In the genomic region with DNA sequence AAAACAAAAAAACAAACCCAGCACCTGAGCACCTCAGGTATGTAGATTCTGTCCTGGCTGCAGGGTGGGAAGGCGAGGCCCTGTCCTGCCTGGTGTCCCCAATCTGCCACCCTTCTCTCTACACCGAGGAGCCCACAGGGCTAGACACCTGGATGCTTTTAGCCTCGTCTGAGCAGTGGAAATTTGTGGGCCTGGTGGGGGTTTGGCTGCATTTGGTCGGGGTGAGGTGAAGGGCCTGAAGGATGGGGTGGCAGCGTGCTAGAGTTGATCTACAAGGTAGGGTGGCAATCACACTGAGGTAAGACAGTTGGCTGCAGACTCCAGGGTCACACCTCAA, we compare ENCODE assay signal across 13 mouse cellular contexts.
DNase-seq lines count a peak whose midpoint lies in the region; ATAC-seq and TF ChIP-seq lines count a peak whose summit lies in the region.
"Had no signal": no experiment of that assay in that cellular context is flagged by ENCODE, and none has a peak within 500 bp of the region (broad histone marks: within the 10 kb centered on the region; RNA-seq: fewer than 3 reads in every experiment).

No protein-coding gene starts in this region.

- DNase-seq in hindbrain, embryonic 11.5 days (ENCODE audit: low spot score): no peak
- DNase-seq in MEL (ENCODE audit: low read depth, low spot score): no peak
- DNase-seq in liver, embryonic 11.5 days (ENCODE audit: low spot score): no peak
- DNase-seq in cerebellum, postnatal 14 days: no peak
- no peak for DNase-seq in layer of hippocampus, adult 11-12 months (ENCODE audit: low spot score)
- no peak for DNase-seq in adrenal gland, adult (ENCODE audit: inconsistent age in 2 of 2, low spot score in 1 of 2)
- DNase-seq: cerebellum, postnatal 10 days; kidney, adult 11 months; layer of hippocampus, adult 9-11 months had no signal

- TF ChIP-seq POLR2A in MEL (IDR thresholded peaks at IDR 0.05; ENCODE audit: control insufficient read depth in 1 of 2, insufficient read depth in 1 of 2, low read depth in 1 of 2, low read length in 2 of 2, poor library complexity in 1 of 2): no peak

- H3K9ac ChIP-seq in hindbrain, embryonic 11.5 days (ENCODE audit: low read depth, low read length): no peak overlapping the region
- no peak overlapping the region for H3K9ac ChIP-seq in hindbrain, embryonic 16.5 days (ENCODE audit: low read depth, low read length)
- peak overlapping the region; percentile 63 for H3K9ac ChIP-seq in MEL (ENCODE audit: control insufficient read depth, low read depth, low read length, poor library complexity, severe bottlenecking)
- no peak overlapping the region; the same call in 1 of the 2 replicates for H3K9ac ChIP-seq in liver, embryonic 11.5 days (ENCODE audit: low read depth, low read length)
- H3K9ac ChIP-seq: midbrain, embryonic 12.5 days; neural tube, embryonic 12.5 days had no signal

- TF ChIP-seq CTCF in MEL (IDR thresholded peaks at IDR 0.05 in 2 of 3, conservative IDR thresholded peaks at IDR 0.05 in 1 of 3; ENCODE audit: control insufficient read depth in 1 of 3, insufficient read depth in 1 of 3, low read depth in 2 of 3, low read length in 3 of 3, poor library complexity in 1 of 3, severe bottlenecking in 1 of 3): no peak

- no peak overlapping the region for H3K4me3 ChIP-seq in hindbrain, embryonic 11.5 days (ENCODE audit: low read depth, low read length)
- H3K4me3 ChIP-seq in hindbrain, embryonic 16.5 days (ENCODE audit: low read length): no peak overlapping the region
- no peak overlapping the region; a peak in 1 of 4 replicates for H3K4me3 ChIP-seq in MEL (ENCODE audit: control insufficient read depth in 1 of 2, insufficient read depth in 1 of 2, low read depth in 2 of 2, low read length in 2 of 2)
- H3K4me3 ChIP-seq in liver, embryonic 11.5 days (ENCODE audit: low read depth, low read length): no peak overlapping the region
- H3K4me3 ChIP-seq: midbrain, embryonic 12.5 days; neural tube, embryonic 12.5 days had no signal

- no peaks in the 10 kb centered on the region for H3K9me3 ChIP-seq in hindbrain, embryonic 11.5 days (ENCODE audit: control insufficient read depth, low read length)
- H3K9me3 ChIP-seq in hindbrain, embryonic 16.5 days (ENCODE audit: control insufficient read depth, low read length): no peaks in the 10 kb centered on the region
- no peaks in the 10 kb centered on the region for H3K9me3 ChIP-seq in MEL (replicated peaks; ENCODE audit: insufficient read depth, low read length)
- H3K9me3 ChIP-seq in liver, embryonic 11.5 days (ENCODE audit: control insufficient read depth, low read length): no peaks in the 10 kb centered on the region
- H3K9me3 ChIP-seq: midbrain, embryonic 12.5 days; neural tube, embryonic 12.5 days had no signal

- H3K4me2 ChIP-seq in hindbrain, embryonic 11.5 days (replicated peaks; ENCODE audit: low read depth, low read length): no peak overlapping the region
- no peak overlapping the region for H3K4me2 ChIP-seq in hindbrain, embryonic 16.5 days (ENCODE audit: low read length)
- no peak overlapping the region for H3K4me2 ChIP-seq in liver, embryonic 11.5 days
- H3K4me2 ChIP-seq: midbrain, embryonic 12.5 days; neural tube, embryonic 12.5 days had no signal

- no peak for ATAC-seq in hindbrain, embryonic 11.5 days (ENCODE audit: low FRiP score)
- ATAC-seq in hindbrain, embryonic 16.5 days: no peak
- peak; percentile 5 for ATAC-seq in CD4-positive, CD25-positive, alpha-beta regulatory T cell, adult 4 months
- ATAC-seq in liver, embryonic 11.5 days (replicated peaks; ENCODE audit: low FRiP score): no peak

- no peak for TF ChIP-seq RAD21 in MEL (IDR thresholded peaks at IDR 0.05; ENCODE audit: low read depth, low read length)

- 68% methylated on average over 5 of the region's 5 CpGs for WGBS in hindbrain, embryonic 11.5 days
- WGBS in hindbrain, embryonic 16.5 days: 78% methylated on average over 5 of the region's 5 CpGs
- 47% methylated on average over 5 of the region's 5 CpGs for WGBS in liver, embryonic 11.5 days

- no peaks in the 10 kb centered on the region for H3K27me3 ChIP-seq in hindbrain, embryonic 11.5 days (ENCODE audit: control insufficient read depth, insufficient read depth, low read length)
- no peaks in the 10 kb centered on the region for H3K27me3 ChIP-seq in hindbrain, embryonic 16.5 days (replicated peaks; ENCODE audit: control insufficient read depth, insufficient read depth, low read length)
- no peaks in the 10 kb centered on the region for H3K27me3 ChIP-seq in MEL (ENCODE audit: control insufficient read depth in 1 of 2, insufficient read depth in 2 of 2, low read length in 2 of 2)
- no peaks in the 10 kb centered on the region for H3K27me3 ChIP-seq in liver, embryonic 11.5 days (replicated peaks; ENCODE audit: control insufficient read depth, insufficient read depth, low read length)
- H3K27me3 ChIP-seq: midbrain, embryonic 12.5 days; neural tube, embryonic 12.5 days had no signal

- H3K36me3 ChIP-seq in hindbrain, embryonic 11.5 days (ENCODE audit: control insufficient read depth, insufficient read depth, low read length): no peaks in the 10 kb centered on the region
- H3K36me3 ChIP-seq in hindbrain, embryonic 16.5 days (ENCODE audit: control insufficient read depth, insufficient read depth, low read length): no peaks in the 10 kb centered on the region
- peaks cover 0 to 57% of the 10 kb centered on the region in 2 experiments; a peak in 2 of 4 replicates for H3K36me3 ChIP-seq in MEL (ENCODE audit: control insufficient read depth in 1 of 2, insufficient read depth in 2 of 2, low read length in 2 of 2)
- no peaks in the 10 kb centered on the region; the same call in 1 of the 2 replicates for H3K36me3 ChIP-seq in liver, embryonic 11.5 days (ENCODE audit: control insufficient read depth, insufficient read depth, low read length)
- H3K36me3 ChIP-seq: midbrain, embryonic 12.5 days; neural tube, embryonic 12.5 days had no signal

- TF ChIP-seq EP300 in MEL (IDR thresholded peaks at IDR 0.05; ENCODE audit: low read depth in 1 of 2, low read length in 2 of 2): no peak

- 0 out of 2 replicates have a peak overlapping the region, but pooled peaks have one; percentile 1 for H3K27ac ChIP-seq in hindbrain, embryonic 11.5 days (ENCODE audit: low read depth, low read length)
- no peak overlapping the region for H3K27ac ChIP-seq in hindbrain, embryonic 16.5 days (ENCODE audit: low read depth, low read length)
- H3K27ac ChIP-seq in MEL (ENCODE audit: control insufficient read depth, low read depth, low read length): peak overlapping the region; percentile 93
- peak overlapping the region; percentile 71 for H3K27ac ChIP-seq in liver, embryonic 11.5 days (ENCODE audit: low read depth, low read length)
- H3K27ac ChIP-seq: midbrain, embryonic 12.5 days; neural tube, embryonic 12.5 days had no signal

- H3K4me1 ChIP-seq in hindbrain, embryonic 11.5 days (replicated peaks; ENCODE audit: control insufficient read depth, insufficient read depth, low read length): peaks cover 8% of the 10 kb centered on the region
- H3K4me1 ChIP-seq in hindbrain, embryonic 16.5 days (ENCODE audit: control insufficient read depth, insufficient read depth, low read depth, low read length): peaks cover 21% of the 10 kb centered on the region
- H3K4me1 ChIP-seq in MEL (ENCODE audit: control insufficient read depth in 1 of 2, insufficient read depth in 2 of 2, low read length in 2 of 2): peaks cover 38 to 72% of the 10 kb centered on the region in 2 experiments
- peaks cover 80% of the 10 kb centered on the region for H3K4me1 ChIP-seq in liver, embryonic 11.5 days (replicated peaks; ENCODE audit: control insufficient read depth, insufficient read depth, low read length)

- H3K79me2 ChIP-seq in MEL (ENCODE audit: control insufficient read depth, insufficient read depth, low read length, poor library complexity): peaks cover 4% of the 10 kb centered on the region

TF ChIP-seq in MEL, 35 proteins besides CTCF, POLR2A, EP300 and RAD21:
- TF ChIP-seq BHLHE40 (IDR thresholded peaks at IDR 0.05; ENCODE audit: borderline replicate concordance, low read depth, low read length) (0 out of 2 replicates have a peak, but pooled peaks have one; percentile 5), TCF12 (IDR thresholded peaks at IDR 0.05; ENCODE audit: low read depth, low read length) (no peak), GATA1 (IDR thresholded peaks at IDR 0.05; ENCODE audit: low read depth, low read length) (no peak), MEF2A (IDR thresholded peaks at IDR 0.05; ENCODE audit: extremely low read depth, insufficient replicate concordance, low read depth, low read length, poor library complexity, severe bottlenecking) (0 out of 2 replicates have a peak, but pooled peaks have one; percentile 35), UBTF (IDR thresholded peaks at IDR 0.05; ENCODE audit: borderline replicate concordance, insufficient read depth, low read depth, low read length) (no peak), ELF1 (IDR thresholded peaks at IDR 0.05; ENCODE audit: low read depth, low read length) (no peak), RCOR1 (IDR thresholded peaks at IDR 0.05; ENCODE audit: low read depth, low read length) (no peak), NRF1 (IDR thresholded peaks at IDR 0.05; ENCODE audit: insufficient read depth, low read depth, low read length, poor library complexity, severe bottlenecking) (no peak), TAL1 (IDR thresholded peaks at IDR 0.05; ENCODE audit: low read length) (no peak), KAT2A (conservative IDR thresholded peaks at IDR 0.05; ENCODE audit: low read depth, low read length) (no peak), SMC3 (IDR thresholded peaks at IDR 0.05; ENCODE audit: low read depth, low read length) (0 out of 2 replicates have a peak, but pooled peaks have one; percentile 7), MAX (IDR thresholded peaks at IDR 0.05; ENCODE audit: low read length) (no peak), MAZ (IDR thresholded peaks at IDR 0.05; ENCODE audit: low read depth, low read length) (no peak; the same call in 1 of the 2 replicates), ZKSCAN1 (IDR thresholded peaks at IDR 0.05; ENCODE audit: low read depth, low read length) (peak; percentile 10; the same call in 1 of the 2 replicates), JUND (IDR thresholded peaks at IDR 0.05; ENCODE audit: low read depth, low read length) (0 out of 2 replicates have a peak, but pooled peaks have one; percentile 32), NELFE (IDR thresholded peaks at IDR 0.05; ENCODE audit: low read depth, low read length) (no peak; the same call in 1 of the 2 replicates)
